Mouse (Mus musculus) liver (tissue): ENCODE results near the gene Myrip.
"Not testable (repeated sequence)": the region's sequence is repeated elsewhere in the genome, so short reads cannot be mapped to it uniquely, and the experiment has no call there.

Source experiments
- DNase-seq: peaks from one replicate; pipeline ENCODE4 v3.0.0-alpha.2; 2020; ENCODE audit warnings: mixed read lengths

Myrip gene

GRCm38 (mm10) chr9:120301213-120301612 lies at the start of gene Myrip:
Gene Myrip, plus strand, starts transcription at chr9:120301513.
- not testable (repeated sequence) for DNase-seq

DNA sequence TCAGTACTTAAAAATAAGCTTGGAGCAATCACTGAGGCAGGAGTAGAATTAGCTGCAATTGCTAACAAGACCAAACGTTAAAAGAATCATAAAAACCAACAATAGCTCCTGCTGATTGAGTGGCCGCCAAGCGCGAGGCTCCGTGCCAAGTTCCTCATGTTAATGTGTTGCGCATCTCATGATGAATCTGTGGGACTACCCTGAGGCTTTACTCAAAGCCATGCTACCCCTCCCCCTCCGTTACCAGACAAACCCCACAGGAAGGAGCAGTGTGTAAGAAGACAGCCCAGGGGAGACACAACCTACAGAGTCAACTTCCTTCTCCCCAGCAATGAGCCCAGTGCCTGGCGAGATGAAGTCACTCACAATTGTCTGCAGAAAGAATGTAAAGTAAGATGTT lies 41.5 kb upstream of the Myrip start:
- peak; percentile 13 for DNase-seq

GRCm38 (mm10) chr9:120263994-120264393 lies 37.3 kb upstream of the Myrip start:
- no peak for DNase-seq

DNA sequence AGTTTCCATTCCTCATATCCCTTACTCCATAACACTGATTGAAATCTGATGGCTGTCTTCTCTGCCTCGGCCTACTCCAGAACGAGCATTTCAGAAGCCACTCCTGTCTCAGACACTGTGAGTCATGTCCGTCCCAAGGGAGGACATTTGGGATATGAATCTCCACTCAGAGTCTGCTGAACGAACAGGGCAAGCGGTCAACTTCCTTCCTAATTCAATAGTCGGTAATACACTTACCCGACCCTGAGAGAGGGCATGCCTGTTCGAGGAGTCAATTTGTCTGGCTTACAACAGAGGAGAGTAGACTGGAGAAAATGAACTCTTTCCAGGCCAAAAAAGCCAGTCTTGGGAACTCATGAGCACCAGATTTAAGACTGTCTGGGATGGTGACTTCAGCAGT lies 28.2 kb upstream of the Myrip start:
- DNase-seq: no peak

- DNase-seq: no peak
These were observed 26.1 kb upstream of the Myrip start for GRCm38 (mm10) chr9:120275226-120275625.

DNA sequence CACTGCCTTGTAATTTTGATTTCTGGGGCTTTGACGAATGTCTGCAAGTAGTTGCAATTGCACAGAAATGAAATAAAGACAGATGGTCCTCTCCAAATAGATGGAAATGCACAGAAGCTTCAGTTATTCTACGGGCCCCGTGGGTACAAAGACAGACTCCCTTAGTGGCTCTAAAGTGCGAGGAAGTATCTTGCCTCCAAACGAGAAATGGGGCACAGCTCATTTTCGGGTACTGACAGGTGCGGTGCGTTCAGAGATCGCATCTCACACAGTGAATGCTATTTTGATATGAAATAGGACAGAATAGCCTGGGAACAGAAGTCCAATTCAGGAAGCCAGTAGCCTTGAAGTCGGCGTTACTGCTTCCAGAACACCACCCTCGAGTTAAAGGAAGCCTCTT lies 20.2 kb upstream of the Myrip start:
- no peak for DNase-seq

GRCm38 (mm10) chr9:120282461-120283047 lies 18.8 kb upstream of the Myrip start:
- DNase-seq: no peak

DNA sequence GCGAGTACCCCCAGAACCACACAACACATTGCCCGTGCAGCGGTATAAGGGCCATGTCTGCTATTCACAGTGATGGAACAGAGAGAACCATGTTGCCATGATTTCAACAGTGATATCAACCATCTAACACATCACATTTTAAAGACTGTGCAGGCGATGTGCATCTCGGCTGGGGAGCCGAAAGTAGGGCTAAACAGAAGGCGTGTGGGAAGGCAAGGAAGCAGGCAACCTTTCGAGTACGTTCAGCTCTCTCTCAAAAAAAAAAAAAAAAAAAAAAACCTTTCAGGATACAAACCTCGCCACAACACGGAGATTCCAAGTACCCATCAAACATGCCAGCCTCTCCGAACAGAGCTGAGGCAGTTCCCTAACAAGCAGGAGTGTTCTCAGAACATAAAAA lies 17.8 kb upstream of the Myrip start:
- DNase-seq: no peak

DNA sequence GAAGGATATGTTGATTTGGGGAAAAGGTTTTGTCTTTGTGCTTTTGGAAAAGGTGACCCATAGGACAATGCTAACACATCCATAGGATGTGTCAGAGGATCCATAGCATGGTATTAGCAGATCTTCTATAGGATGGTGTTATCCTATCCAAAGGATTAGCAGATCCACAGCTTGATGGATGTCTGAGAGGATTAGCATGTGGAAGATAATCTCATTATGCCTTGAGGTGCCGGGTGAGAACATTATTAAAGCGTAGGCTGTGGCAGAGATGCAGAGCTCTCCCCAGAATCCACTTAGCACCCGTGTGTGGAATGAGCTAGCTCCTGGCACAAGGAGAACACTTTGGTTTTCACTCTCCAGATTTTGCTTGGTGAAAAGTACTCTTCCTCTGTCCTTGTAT lies 13.3 kb upstream of the Myrip start:
- DNase-seq: no peak

- no peak for DNase-seq
These were observed 10.9 kb upstream of the Myrip start for GRCm38 (mm10) chr9:120290375-120290774.

GRCm38 (mm10) chr9:120292488-120292887 lies 8.8 kb upstream of the Myrip start:
- no peak for DNase-seq

GRCm38 (mm10) chr9:120295527-120295926 lies 5.8 kb upstream of the Myrip start:
- no peak for DNase-seq

DNA sequence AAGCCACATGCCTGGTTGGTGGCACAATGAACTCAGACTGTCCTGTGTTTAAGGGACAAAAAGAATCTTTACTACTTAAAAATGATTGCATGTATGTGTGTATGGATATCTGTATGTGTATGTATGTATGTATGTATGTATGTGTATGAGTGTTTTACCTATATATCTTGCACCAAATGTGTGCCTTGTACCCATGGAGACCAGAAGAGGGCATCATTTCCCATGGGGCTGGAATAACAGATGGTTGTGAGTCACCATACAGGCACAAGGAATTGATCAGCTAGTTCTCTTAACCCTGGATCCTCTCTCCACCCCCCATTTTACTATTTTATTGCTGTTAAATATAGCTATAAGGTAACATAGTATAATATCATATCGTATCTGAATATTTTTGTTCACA lies 4.4 kb upstream of the Myrip start:
- no peak for DNase-seq

DNA sequence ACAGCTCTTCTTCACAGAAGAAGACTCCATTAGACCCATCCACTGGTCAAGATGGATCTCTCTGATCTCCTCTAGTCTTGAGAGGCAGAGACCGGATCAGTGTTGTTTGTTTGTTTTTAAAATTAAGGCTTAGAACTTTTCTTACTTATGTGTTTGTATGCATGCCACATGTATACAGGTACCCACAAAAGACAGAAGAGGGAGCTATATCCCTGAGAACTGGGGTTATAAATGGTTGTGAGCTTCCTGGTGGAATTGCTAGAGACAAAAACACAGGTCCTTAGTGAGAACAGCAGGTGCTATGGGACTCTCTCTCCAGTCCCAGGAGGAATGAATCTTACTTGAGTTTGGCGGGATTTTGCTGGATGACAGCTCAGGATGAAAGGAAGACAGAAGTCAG lies 1.9 kb upstream of the Myrip start:
- no peak for DNase-seq

DNA sequence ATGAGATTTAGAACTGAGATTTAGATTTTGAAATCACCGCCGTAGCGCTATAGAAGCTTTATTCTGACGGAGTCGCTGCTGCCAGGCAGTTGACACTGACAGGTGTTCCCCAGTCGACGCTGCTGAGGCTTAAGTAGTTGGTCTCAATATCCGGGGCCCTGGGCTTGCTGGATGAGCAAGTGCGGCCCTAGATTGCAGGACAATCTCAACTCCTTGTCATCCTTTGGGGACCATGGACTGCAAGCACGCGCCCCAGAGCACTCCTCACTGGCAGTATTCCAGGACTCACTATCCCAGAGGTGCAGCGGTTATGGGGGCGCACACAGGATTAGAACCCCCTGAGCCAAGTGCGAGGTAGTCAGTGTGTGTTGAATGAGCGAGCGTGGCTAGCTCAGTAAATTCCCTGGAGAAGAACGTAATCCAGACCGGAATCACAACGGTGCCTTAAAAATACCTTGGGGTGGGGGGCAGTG lies 1.7 kb downstream of the Myrip start:
- DNase-seq: no peak

- peak; percentile 10 for DNase-seq
These were observed 2.4 kb downstream of the Myrip start for GRCm38 (mm10) chr9:120303453-120304299.

GRCm38 (mm10) chr9:120304300-120305137 lies 3.2 kb downstream of the Myrip start:
- no peak for DNase-seq

GRCm38 (mm10) chr9:120315171-120315570 lies 13.9 kb downstream of the Myrip start:
- no peak for DNase-seq

- no peak for DNase-seq
These were observed 17.8 kb downstream of the Myrip start for GRCm38 (mm10) chr9:120319099-120319498.

DNA sequence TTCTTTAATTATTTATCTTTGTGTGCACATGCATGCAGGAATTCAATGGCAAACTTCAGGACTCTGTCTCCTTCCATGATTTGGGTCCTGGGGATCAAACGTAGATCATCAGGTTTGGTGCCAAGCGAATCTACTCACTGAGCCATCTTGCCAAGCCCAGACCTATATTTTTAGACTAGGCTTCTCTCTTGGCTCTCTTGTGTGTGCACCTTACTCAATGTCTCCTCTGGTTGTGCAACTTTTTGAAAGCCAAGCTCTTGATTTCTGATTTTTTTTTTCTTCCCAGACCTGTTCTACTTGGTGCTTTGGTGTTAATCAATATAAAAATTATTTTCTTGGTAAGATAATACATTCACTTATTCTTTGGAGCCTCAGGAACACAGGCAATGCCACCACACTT lies 19.3 kb downstream of the Myrip start:
- DNase-seq: no peak

DNA sequence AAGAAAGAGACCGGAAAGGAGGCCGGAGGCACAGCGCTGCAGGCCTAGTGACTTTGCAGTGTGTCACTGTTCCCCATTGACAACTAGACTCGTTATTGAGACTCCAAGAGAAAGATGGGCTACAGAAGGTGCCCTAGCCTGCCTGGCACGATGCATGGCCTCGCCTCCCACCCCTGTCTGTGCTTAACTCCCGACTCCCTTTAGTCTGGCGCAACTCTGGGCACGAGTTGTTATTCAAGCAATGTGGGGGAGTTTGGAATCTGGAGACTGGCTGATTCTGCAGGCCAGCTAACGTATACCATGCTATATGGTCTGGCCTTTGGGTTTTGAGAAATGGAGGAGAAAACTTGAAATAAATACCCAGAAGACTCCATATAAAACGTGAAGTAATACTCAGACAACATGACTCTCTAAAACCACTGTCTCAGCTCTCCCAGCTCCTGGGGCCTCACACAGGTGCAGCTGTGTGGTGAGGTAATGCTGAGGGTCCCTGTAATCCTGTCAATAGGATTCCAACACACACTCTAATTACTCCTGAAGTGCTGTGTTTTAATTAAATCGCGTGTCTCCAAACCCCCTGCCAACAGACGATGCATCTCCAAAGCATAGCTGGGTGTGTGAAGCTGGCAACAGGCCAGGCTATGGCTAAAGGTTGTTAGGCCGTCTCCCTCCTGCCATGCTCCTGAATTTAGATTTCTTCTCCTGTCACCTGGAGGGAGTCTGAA lies 21.6 kb downstream of the Myrip start:
- DNase-seq: no peak

- DNase-seq: not testable (repeated sequence)
These were observed 29.7 kb downstream of the Myrip start for GRCm38 (mm10) chr9:120331048-120331447.

GRCm38 (mm10) chr9:120338172-120338571 lies 36.9 kb downstream of the Myrip start:
- DNase-seq: no peak
